Mouse (Mus musculus): ENCODE measurements at regions not wholly inside any gene's neighbourhood (a gene's known extent, or its start where the extent isn't known, plus 50 kb on each side); places are given as distances from the start of the nearest gene placed in this dataset. TPM values are rescaled to one million over a fixed set of nuclear protein-coding genes. Genes with fewer than 3 reads are reported as not detected.

Small RNA genes in the stretch of these regions (microRNA-seq; reads per million reads assigned to microRNA genes)
- gene Gm24710 (ENCODE audit: borderline number of aligned reads), result not detected
